Mouse (Mus musculus) limb, embryonic 13.5 days (tissue): ENCODE results near the gene Esrrg. TPM values are rescaled to one million over a fixed set of nuclear protein-coding genes. Genes with fewer than 3 reads are reported as not detected.

ENCODE experiments used
- ATAC-seq: fragments of 200-750 bp; cut with Nextera tagmentation; 2 replicates; pipeline ENCODE4 v1.8.0; 2017; ENCODE audit warnings: low read depth, moderate number of reproducible peaks, moderate TSS enrichment; ENCODE audit not compliant: low FRiP score
- H3K27ac ChIP-seq: fragments of 300-500 bp; sonication (generic); 2 replicates; pipeline ENCODE4 v1.5.1; 2015; ENCODE audit warnings: inconsistent platforms, mild to moderate bottlenecking, moderate library complexity
- H3K27me3 ChIP-seq: fragments of 300-500 bp; sonication (generic); 2 replicates; pipeline ENCODE4 v1.6.1; 2015; ENCODE audit warnings: mild to moderate bottlenecking, inconsistent platforms
- H3K36me3 ChIP-seq: fragments of 300-500 bp; sonication (generic); 2 replicates; pipeline ENCODE4 v1.6.1; 2015; ENCODE audit warnings: inconsistent platforms, mild to moderate bottlenecking, moderate library complexity
- H3K4me1 ChIP-seq: fragments of 300-500 bp; sonication (generic); 2 replicates; pipeline ENCODE4 v1.6.1; 2015; ENCODE audit warnings: inconsistent platforms
- H3K4me2 ChIP-seq: fragments of 300-500 bp; sonication (generic); replicated peaks from 2 replicates; pipeline ENCODE4 v1.6.1; 2015; ENCODE audit warnings: inconsistent platforms, mild to moderate bottlenecking, moderate library complexity
- H3K4me3 ChIP-seq: fragments of 300-500 bp; sonication (generic); 2 replicates; pipeline ENCODE4 v1.5.1; 2015; ENCODE audit warnings: moderate library complexity, mild to moderate bottlenecking, inconsistent platforms
- H3K9ac ChIP-seq: fragments of 300-500 bp; sonication (generic); 2 replicates; pipeline ENCODE4 v1.6.1; 2015; ENCODE audit warnings: mild to moderate bottlenecking, inconsistent platforms
- H3K9me3 ChIP-seq: fragments of 300-500 bp; sonication (generic); 2 replicates; pipeline ENCODE4 v1.6.1; 2016; ENCODE audit warnings: inconsistent platforms
- WGBS: fragments of 180-500 bp; shearing (Covaris S2); methylation state at CpG from one replicate; pipeline ENCODE4 v1.1.7; 2015; 5-methylcytosine and 5-hydroxymethylcytosine counted together
- polyA plus RNA-seq: library from polyadenylated mRNA; unstranded; fragments of >200 nt; fragmentation: Nextera tagmentation; extraction: Ambion mirVana; gene quantifications from 2 replicates; pipeline ENCODE4 v1.2.1, GENCODE M21; 2015

Gene Esrrg
- polyA plus RNA-seq, 1 experiment from 2014 or later = 3.1 TPM

DNA sequence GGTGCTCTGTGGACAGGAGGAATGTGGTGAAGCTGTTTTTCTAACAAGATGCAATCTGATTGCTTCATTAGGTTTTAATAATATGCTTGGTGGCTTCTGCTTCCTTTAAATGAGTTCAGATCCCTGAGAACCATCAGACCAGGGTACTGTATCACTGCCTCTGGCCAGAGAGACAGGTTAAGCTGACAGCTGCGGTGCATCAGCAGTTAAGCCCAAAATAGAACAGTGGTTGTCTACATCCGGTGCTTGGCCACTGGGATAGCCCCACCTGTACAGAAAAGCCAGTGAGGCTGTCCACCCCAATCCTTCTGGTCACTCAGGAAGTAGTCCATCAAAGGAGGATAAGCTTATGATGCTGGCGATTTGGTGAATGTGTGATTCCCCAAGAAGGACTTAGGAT lies 503.0 kb downstream of the Esrrg start:
- no peaks in the 10 kb centered on the region for H3K36me3 ChIP-seq
- 78% methylated on average over 3 of the region's 3 CpGs for WGBS
- H3K27ac ChIP-seq = no peak overlapping the region
- no peaks in the 10 kb centered on the region for H3K27me3 ChIP-seq
- no peak overlapping the region for H3K4me3 ChIP-seq
- ATAC-seq = no peak
- no peaks in the 10 kb centered on the region for H3K9me3 ChIP-seq
- no peak overlapping the region for H3K4me2 ChIP-seq
- no peak overlapping the region for H3K9ac ChIP-seq
- peaks cover 5% of the 10 kb centered on the region; the same call in 1 of the 2 replicates for H3K4me1 ChIP-seq

GRCm38 (mm10) chr1:188113240-188113639 lies 504.6 kb downstream of the Esrrg start:
- H3K36me3 ChIP-seq = no peaks in the 10 kb centered on the region
- 71% methylated on average over 3 of the region's 3 CpGs for whole genome bisulfite sequencing
- peaks cover 5% of the 10 kb centered on the region for H3K4me1 ChIP-seq
- no peak overlapping the region for H3K4me3 ChIP-seq
- no peaks in the 10 kb centered on the region for H3K9me3 ChIP-seq
- H3K27ac ChIP-seq = no peak overlapping the region
- H3K27me3 ChIP-seq = no peaks in the 10 kb centered on the region
- ATAC-seq = no peak
- H3K9ac ChIP-seq = no peak overlapping the region
- no peak overlapping the region for H3K4me2 ChIP-seq

DNA sequence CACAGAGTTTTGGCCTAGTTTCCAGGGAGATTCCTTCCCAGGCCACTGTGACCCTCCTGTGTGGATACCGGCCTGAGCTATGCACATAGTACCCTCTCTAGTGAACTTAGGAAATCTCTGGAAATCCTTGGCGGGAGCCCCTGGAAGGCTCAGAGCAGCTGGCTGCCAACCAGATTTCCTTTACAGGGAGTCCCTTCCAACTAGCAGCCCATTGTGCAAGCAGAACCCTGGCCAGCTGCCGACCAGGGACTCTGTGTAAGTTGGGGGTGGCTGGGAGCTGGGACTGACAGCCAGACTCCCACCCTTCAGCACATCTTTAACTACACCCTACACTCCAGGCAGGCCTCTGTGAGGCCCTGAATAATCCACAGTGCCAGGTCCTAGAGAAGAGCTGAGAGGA lies 509.5 kb downstream of the Esrrg start:
- peak; percentile 61 for ATAC-seq
- 20% methylated on average over 3 of the region's 3 CpGs for WGBS
- H3K27me3 ChIP-seq = no peaks in the 10 kb centered on the region
- no peak overlapping the region for H3K4me2 ChIP-seq
- H3K9ac ChIP-seq = no peak overlapping the region
- H3K36me3 ChIP-seq = no peaks in the 10 kb centered on the region
- peaks cover 7% of the 10 kb centered on the region for H3K4me1 ChIP-seq
- H3K4me3 ChIP-seq = no peak overlapping the region
- peak overlapping the region; percentile 28; the same call in 1 of the 2 replicates for H3K27ac ChIP-seq
- no peaks in the 10 kb centered on the region for H3K9me3 ChIP-seq

- Histone ChIP-seq H3K27me3 (no peaks in the 10 kb centered on the region), H3K4me2 (no peak overlapping the region), H3K9ac (no peak overlapping the region), H3K4me1 (peaks cover 7% of the 10 kb centered on the region), H3K4me3 (no peak overlapping the region), H3K27ac (no peak overlapping the region), H3K36me3 (no peaks in the 10 kb centered on the region), H3K9me3 (no peaks in the 10 kb centered on the region)
- no peak for ATAC-seq
- WGBS = 79% methylated on average over 8 of the region's 8 CpGs
Observed at GRCm38 (mm10) chr1:188119806-188120205, 511.2 kb downstream of the Esrrg start.

- Histone ChIP-seq H3K4me3 (no peak overlapping the region), H3K27ac (no peak overlapping the region), H3K9me3 (no peaks in the 10 kb centered on the region), H3K9ac (no peak overlapping the region), H3K27me3 (no peaks in the 10 kb centered on the region), H3K4me1 (no peaks in the 10 kb centered on the region), H3K4me2 (no peak overlapping the region), H3K36me3 (no peaks in the 10 kb centered on the region)
- no peak for ATAC-seq
- WGBS = 88% methylated on average over 6 of the region's 6 CpGs
Observed at GRCm38 (mm10) chr1:188125521-188126021, 517.0 kb downstream of the Esrrg start.

DNA sequence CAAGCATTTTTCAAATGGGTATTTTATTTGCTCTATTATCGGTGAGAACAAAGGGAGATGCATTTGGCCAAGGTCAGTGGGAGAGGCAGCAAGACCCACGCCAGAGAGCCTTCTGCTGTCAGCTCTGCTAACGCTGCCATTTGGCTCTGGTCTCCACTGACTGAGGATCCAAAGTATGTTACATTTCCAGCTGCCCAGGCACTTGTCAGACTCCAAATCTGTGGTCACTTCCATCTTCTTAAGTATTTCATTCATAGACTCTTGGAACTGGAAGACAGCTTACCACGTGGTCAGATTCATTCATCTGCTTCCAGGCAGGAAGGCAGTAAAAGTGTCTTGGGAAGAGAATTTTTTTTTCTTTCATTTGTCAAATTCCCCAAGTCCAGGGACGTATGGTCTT lies 527.5 kb downstream of the Esrrg start:
- H3K4me3 ChIP-seq = no peak overlapping the region
- 46% methylated on average over 5 of the region's 5 CpGs for WGBS
- no peak overlapping the region for H3K27ac ChIP-seq
- ATAC-seq = no peak; the same call in 1 of the 2 replicates
- no peak overlapping the region for H3K9ac ChIP-seq
- H3K4me2 ChIP-seq = no peak overlapping the region
- no peaks in the 10 kb centered on the region for H3K9me3 ChIP-seq
- H3K4me1 ChIP-seq = 0 out of 2 replicates have a peak, but pooled peaks cover 23% of the 10 kb centered on the region
- H3K27me3 ChIP-seq = no peaks in the 10 kb centered on the region
- H3K36me3 ChIP-seq = no peaks in the 10 kb centered on the region

GRCm38 (mm10) chr1:188139473-188139872 lies 530.9 kb downstream of the Esrrg start:
- 35% methylated on average over 4 of the region's 4 CpGs for WGBS
- Histone ChIP-seq H3K9ac (no peak overlapping the region), H3K27ac (no peak overlapping the region), H3K4me1 (0 out of 2 replicates have a peak, but pooled peaks cover 23% of the 10 kb centered on the region), H3K36me3 (no peaks in the 10 kb centered on the region), H3K9me3 (no peaks in the 10 kb centered on the region), H3K27me3 (peaks cover 7% of the 10 kb centered on the region; the same call in 1 of the 2 replicates), H3K4me2 (no peak overlapping the region), H3K4me3 (no peak overlapping the region)
- ATAC-seq = no peak

- H3K9ac ChIP-seq = no peak overlapping the region
- peaks cover 9% of the 10 kb centered on the region; the same call in 1 of the 2 replicates for H3K27me3 ChIP-seq
- H3K4me3 ChIP-seq = no peak overlapping the region
- no peak overlapping the region for H3K4me2 ChIP-seq
- H3K4me1 ChIP-seq = 0 out of 2 replicates have a peak, but pooled peaks cover 23% of the 10 kb centered on the region
- H3K36me3 ChIP-seq = no peaks in the 10 kb centered on the region
- ATAC-seq = no peak
- H3K9me3 ChIP-seq = no peaks in the 10 kb centered on the region
- no peak overlapping the region for H3K27ac ChIP-seq
- WGBS = 54% methylated on average over 4 of the region's 4 CpGs
Observed at GRCm38 (mm10) chr1:188140221-188140620, 531.6 kb downstream of the Esrrg start.

DNA sequence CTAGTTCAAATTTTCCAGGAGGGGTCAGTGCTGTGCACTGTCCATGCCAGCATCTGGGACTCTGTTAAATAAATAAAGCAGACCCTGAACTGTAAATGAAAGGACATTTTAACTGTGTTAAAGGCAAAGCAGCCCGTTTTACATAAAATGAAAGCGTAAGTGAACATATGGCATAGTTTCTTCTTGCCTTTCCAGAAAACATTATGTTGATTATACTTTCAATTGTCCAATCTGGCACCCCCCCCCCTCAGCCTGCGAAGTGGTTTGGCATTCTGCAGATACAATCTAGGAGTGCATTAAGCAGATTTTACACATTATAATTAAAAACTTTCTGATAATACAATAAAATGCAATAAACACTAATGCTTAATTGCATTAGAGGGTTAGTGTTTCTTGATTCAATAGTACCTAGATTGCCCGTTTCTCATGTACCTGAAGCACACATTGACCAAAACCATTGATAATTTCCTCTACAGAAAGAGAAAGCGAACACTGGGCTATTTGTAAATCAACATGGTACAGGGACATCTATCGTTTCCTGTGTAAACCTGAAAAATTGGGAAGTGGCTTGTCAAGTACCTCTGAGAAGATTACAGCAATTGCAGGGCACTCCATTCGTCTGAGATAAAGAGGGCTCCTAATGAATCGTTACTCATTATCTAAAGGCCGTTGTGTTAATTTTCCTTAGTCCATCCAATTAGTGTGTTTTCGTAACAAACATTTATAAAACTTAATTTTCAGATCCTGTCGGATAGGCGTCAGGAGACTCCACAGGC lies 539.0 kb downstream of the Esrrg start:
- peaks cover 13% of the 10 kb centered on the region for H3K4me1 ChIP-seq
- no peak for ATAC-seq
- no peaks in the 10 kb centered on the region for H3K36me3 ChIP-seq
- WGBS = 38% methylated on average over 12 of the region's 12 CpGs
- H3K4me2 ChIP-seq = no peak overlapping the region
- H3K4me3 ChIP-seq = no peak overlapping the region
- H3K9ac ChIP-seq = no peak overlapping the region
- peaks cover 42% of the 10 kb centered on the region for H3K27me3 ChIP-seq
- no peaks in the 10 kb centered on the region for H3K9me3 ChIP-seq
- no peak overlapping the region for H3K27ac ChIP-seq

- Histone ChIP-seq H3K27ac (no peak overlapping the region), H3K27me3 (peaks cover 39% of the 10 kb centered on the region), H3K4me2 (no peak overlapping the region), H3K9me3 (no peaks in the 10 kb centered on the region), H3K9ac (no peak overlapping the region), H3K36me3 (no peaks in the 10 kb centered on the region), H3K4me3 (no peak overlapping the region), H3K4me1 (peaks cover 13% of the 10 kb centered on the region)
- no peak for ATAC-seq
- 36% methylated on average over 8 of the region's 8 CpGs for WGBS
Observed at GRCm38 (mm10) chr1:188151066-188151465, 542.5 kb downstream of the Esrrg start.

GRCm38 (mm10) chr1:188152011-188152410 lies 543.4 kb downstream of the Esrrg start:
- Histone ChIP-seq H3K27me3 (peaks cover 35% of the 10 kb centered on the region), H3K9me3 (no peaks in the 10 kb centered on the region)
- WGBS = 92% methylated on average over 2 of the region's 2 CpGs

GRCm38 (mm10) chr1:188153665-188154064 lies 545.1 kb downstream of the Esrrg start:
- Histone ChIP-seq H3K27me3 (peaks cover 22% of the 10 kb centered on the region), H3K9me3 (no peaks in the 10 kb centered on the region), H3K36me3 (no peaks in the 10 kb centered on the region), H3K4me1 (no peaks in the 10 kb centered on the region; the same call in 1 of the 2 replicates), H3K9ac (no peak overlapping the region), H3K27ac (no peak overlapping the region), H3K4me2 (no peak overlapping the region), H3K4me3 (no peak overlapping the region)
- 71% methylated on average over 2 of the region's 2 CpGs for WGBS
- ATAC-seq = no peak

More at GRCm38 (mm10) chr1:188152011-188152410, 543.4 kb downstream of the Esrrg start:
- Histone ChIP-seq H3K4me3 (no peak overlapping the region), H3K36me3 (no peaks in the 10 kb centered on the region), H3K27ac (no peak overlapping the region), H3K4me2 (no peak overlapping the region), H3K9ac (no peak overlapping the region), H3K4me1 (peaks cover 9% of the 10 kb centered on the region)
- no peak for ATAC-seq
